Mouse (Mus musculus): ENCODE measurements at regions not wholly inside any gene's neighbourhood (a gene's known extent, or its start where the extent isn't known, plus 50 kb on each side); places are given as distances from the start of the nearest gene placed in this dataset.

DNA sequence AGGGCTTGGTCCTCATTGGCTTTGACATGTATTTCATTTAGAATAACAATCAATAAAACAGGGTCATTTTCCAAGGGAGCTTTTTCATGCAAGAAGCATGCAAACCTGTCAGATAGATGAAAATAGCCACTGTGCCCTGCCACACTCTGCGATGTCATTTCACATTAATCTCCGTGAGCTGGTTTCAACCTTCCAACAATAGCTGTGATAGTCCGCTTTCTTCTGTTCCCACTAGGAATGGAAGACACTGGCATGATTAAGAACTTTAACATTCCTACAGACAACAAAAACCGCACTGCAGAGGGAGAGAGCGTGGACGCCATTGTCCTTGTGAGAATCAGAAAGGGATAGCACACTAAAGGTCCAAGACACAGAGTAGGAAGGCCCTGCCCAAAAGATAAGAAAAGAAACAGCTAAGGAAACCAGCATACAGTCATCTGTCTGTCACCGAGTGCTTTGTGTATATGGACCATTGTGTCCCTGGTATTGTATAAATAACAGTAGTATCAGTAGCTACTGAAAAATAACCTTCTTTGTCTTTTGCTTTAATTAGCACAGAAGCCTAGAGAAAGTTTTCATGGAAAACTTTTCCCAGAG, 299.0 kb downstream of the Efnb2 start:
- TF ChIP-seq CTCF (conservative IDR thresholded peaks at IDR 0.05; ENCODE audit: low read length) = no peak
- no peak for TF ChIP-seq NANOG (IDR thresholded peaks at IDR 0.05; ENCODE audit: borderline replicate concordance, low read length)

Data from E14TG2a.4 (cell line).